Mouse (Mus musculus): ENCODE results near the gene Gm42791.

DNA sequence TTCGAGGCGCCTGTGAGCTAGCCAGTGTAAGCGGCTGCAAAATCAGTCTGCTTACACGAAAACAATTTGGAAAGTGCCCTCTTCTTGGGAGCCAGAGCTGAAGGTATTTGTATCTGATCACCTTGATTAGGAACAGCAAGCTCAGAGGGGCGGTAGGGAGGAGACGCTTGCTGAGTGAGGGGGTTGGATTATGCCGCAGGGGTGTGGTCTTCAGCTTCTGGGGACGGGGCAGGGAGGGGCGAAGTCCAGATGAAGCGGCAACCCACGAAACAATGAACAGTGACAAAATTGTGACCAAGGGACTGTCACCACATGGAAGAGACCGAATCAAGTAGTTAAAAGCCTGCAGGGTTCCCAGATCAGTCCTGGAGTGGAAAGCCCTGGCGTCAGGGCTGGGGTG, 10.0 kb downstream of the Gm42791 start:
- TF ChIP-seq CTCF (IDR thresholded peaks at IDR 0.05), result no peak
- TF ChIP-seq EP300 (IDR thresholded peaks at IDR 0.05), result no peak

Data from lung, postnatal 0 days (tissue).